Comparison of ENCODE assay signal across 8 mouse cellular contexts in the genomic region with DNA sequence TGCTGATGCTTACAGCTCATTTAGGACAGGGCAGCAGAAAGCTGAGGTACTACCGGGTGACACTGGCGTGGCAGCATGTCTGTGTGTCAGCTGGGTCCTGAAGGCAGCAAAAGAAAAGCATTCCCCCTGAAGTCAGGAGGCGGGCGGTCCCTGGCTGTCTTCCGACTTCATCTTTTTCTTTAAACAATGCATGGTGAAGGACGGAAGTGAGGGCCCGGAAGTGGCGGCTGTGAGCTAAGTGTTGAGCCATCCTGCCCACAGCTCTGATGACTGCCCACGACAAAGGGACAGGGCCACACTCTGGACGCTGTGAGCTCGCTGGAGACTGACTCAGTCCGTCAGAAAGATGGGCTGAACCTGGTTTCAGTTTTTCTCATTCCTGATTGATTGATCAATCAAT. TPM values are rescaled to one million over a fixed set of nuclear protein-coding genes. Genes with fewer than 3 reads are reported as not detected.
DNase-seq lines count a peak whose midpoint lies in the region; ATAC-seq lines count a peak whose summit lies in the region.

No protein-coding gene starts in this region.

- no peak for DNase-seq in forebrain, embryonic 10.5 days (ENCODE audit: extremely low spot score, low spot score)
- DNase-seq in forebrain, embryonic 11.5 days (ENCODE audit: low spot score), result no peak
- DNase-seq in kidney, postnatal 4 days, result peak; percentile 23 to 47
- no peak for DNase-seq in embryo, embryonic 10 days (ENCODE audit: low spot score)
- DNase-seq in layer of hippocampus, adult 9-11 months, result no peak
- no peak for DNase-seq in gastrocnemius, postnatal 10 days

- no peaks in the 10 kb centered on the region for H3K36me3 ChIP-seq in forebrain, embryonic 10.5 days (replicated peaks)
- H3K36me3 ChIP-seq in forebrain, embryonic 12.5 days (replicated peaks), result no peaks in the 10 kb centered on the region
- H3K36me3 ChIP-seq in forebrain, embryonic 11.5 days (ENCODE audit: control insufficient read depth, insufficient read depth, low read length), result no peaks in the 10 kb centered on the region

- H3K27ac ChIP-seq in forebrain, embryonic 10.5 days, result no peak overlapping the region
- H3K27ac ChIP-seq in forebrain, embryonic 12.5 days, result no peak overlapping the region
- H3K27ac ChIP-seq in forebrain, embryonic 11.5 days (ENCODE audit: low read depth, low read length), result no peak overlapping the region

- H3K27me3 ChIP-seq in forebrain, embryonic 10.5 days (ENCODE audit: poor library complexity, severe bottlenecking), result 0 out of 2 replicates have a peak, but pooled peaks cover 5% of the 10 kb centered on the region
- 0 out of 2 replicates have a peak, but pooled peaks cover 5% of the 10 kb centered on the region for H3K27me3 ChIP-seq in forebrain, embryonic 12.5 days
- H3K27me3 ChIP-seq in forebrain, embryonic 11.5 days (ENCODE audit: control insufficient read depth, insufficient read depth, low read length), result no peaks in the 10 kb centered on the region

- 63% methylated on average over 12 of the region's 12 CpGs for WGBS in forebrain, embryonic 10.5 days
- WGBS in forebrain, embryonic 12.5 days, result 59% methylated on average over 12 of the region's 12 CpGs
- 61% methylated on average over 12 of the region's 12 CpGs for WGBS in forebrain, embryonic 11.5 days

- ATAC-seq in forebrain, embryonic 12.5 days (ENCODE audit: low FRiP score), result no peak
- no peak for ATAC-seq in forebrain, embryonic 11.5 days (replicated peaks; ENCODE audit: low FRiP score)
- ATAC-seq in monocyte, adult 5-6 weeks (replicated peaks; ENCODE audit: insufficient number of reproducible peaks, low FRiP score, low TSS enrichment, poor library complexity, severe bottlenecking), result peak; percentile 75

- H3K4me3 ChIP-seq in forebrain, embryonic 10.5 days, result peak overlapping the region; percentile 34; the same call in 1 of the 2 replicates
- no peak overlapping the region for H3K4me3 ChIP-seq in forebrain, embryonic 12.5 days (replicated peaks)
- H3K4me3 ChIP-seq in forebrain, embryonic 11.5 days (ENCODE audit: low read depth, low read length), result no peak overlapping the region

- H3K9me3 ChIP-seq in forebrain, embryonic 10.5 days, result no peaks in the 10 kb centered on the region
- no peaks in the 10 kb centered on the region for H3K9me3 ChIP-seq in forebrain, embryonic 12.5 days
- no peaks in the 10 kb centered on the region for H3K9me3 ChIP-seq in forebrain, embryonic 11.5 days (ENCODE audit: control insufficient read depth, low read length)

- H3K4me1 ChIP-seq in forebrain, embryonic 10.5 days, result peaks cover 13% of the 10 kb centered on the region
- peaks cover 10% of the 10 kb centered on the region for H3K4me1 ChIP-seq in forebrain, embryonic 12.5 days
- no peaks in the 10 kb centered on the region for H3K4me1 ChIP-seq in forebrain, embryonic 11.5 days (replicated peaks; ENCODE audit: control insufficient read depth, insufficient read depth, low read length)

- H3K4me2 ChIP-seq in forebrain, embryonic 12.5 days, result no peak overlapping the region
- peak overlapping the region; percentile 29; the same call in 1 of the 2 replicates for H3K4me2 ChIP-seq in forebrain, embryonic 11.5 days (ENCODE audit: low read depth, low read length, severe bottlenecking)

- H3K9ac ChIP-seq in forebrain, embryonic 12.5 days, result no peak overlapping the region
- no peak overlapping the region for H3K9ac ChIP-seq in forebrain, embryonic 11.5 days (ENCODE audit: low read length)

RNA-seq across cellular contexts. Expression of a gene that starts 20.8 kb away (rescaled TPM):
- 0.73 and 0.86 TPM in 2 replicates for polyA plus RNA-seq in forebrain, embryonic 10.5 days (2016; fragmentation: Nextera tagmentation; extraction: Ambion mirVana)
- 1.1 TPM in 2 replicates for polyA plus RNA-seq in forebrain, embryonic 12.5 days (2016; fragmentation: Nextera tagmentation; extraction: Ambion mirVana)
- polyA plus RNA-seq in forebrain, embryonic 11.5 days (2014; fragmentation: Nextera tagmentation; extraction: Ambion mirVana), result 0.99 and 1.2 TPM in 2 replicates
- 12.1 to 38.8 TPM (median 14.6 TPM) in 3 replicates for total RNA-seq in monocyte, adult 5-6 weeks (2017)
- 1 to 10 TPM; 1.5 to 1.7 TPM for total RNA-seq in gastrocnemius, postnatal 10 days (2021)

Comparison
In these comparisons a context has a peak if more than half of its experiments do, and no peak if none do; other contexts are left out.
1. DNase-seq: peak in kidney, postnatal 4 days (2 of 2); none in forebrain, embryonic 10.5 days (single experiment), forebrain, embryonic 11.5 days (single experiment), embryo, embryonic 10 days (single experiment), layer of hippocampus, adult 9-11 months (single experiment) and gastrocnemius, postnatal 10 days (single experiment).